Comparison of ENCODE assay signal across 20 mouse cellular contexts in genomic region chr5:76078485-76078884, GRCm38 (mm10).
A peak's percentile ranks its signal among the peaks of the same experiment; 100 is the strongest.
DNase-seq lines count a peak whose midpoint lies in the region; ATAC-seq lines count a peak whose summit lies in the region.
"Had no signal": no experiment of that assay in that cellular context is flagged by ENCODE, and none has a peak within 500 bp of the region (broad histone marks: within the 10 kb centered on the region; RNA-seq: fewer than 3 reads in every experiment).

No protein-coding gene starts in this region.

- ATAC-seq in forebrain, embryonic 13.5 days: no peak
- no peak for ATAC-seq in forebrain, embryonic 16.5 days
- no peak for ATAC-seq in liver, embryonic 12.5 days
- ATAC-seq in liver, embryonic 11.5 days (replicated peaks; ENCODE audit: low FRiP score): no peak
- ATAC-seq in midbrain, embryonic 11.5 days (ENCODE audit: low FRiP score): no peak
- ATAC-seq in midbrain, embryonic 16.5 days: no peak
- ATAC-seq: CD4-positive, CD25-positive, alpha-beta regulatory T cell, adult 4 months; forebrain, postnatal 0 days; inflammation-experienced regulatory T-cells, adult 6 months had no signal

- H3K27ac ChIP-seq in forebrain, embryonic 13.5 days: peak overlapping the region; percentile 10; the same call in 1 of the 2 replicates
- H3K27ac ChIP-seq in forebrain, embryonic 16.5 days (ENCODE audit: low read length): no peak overlapping the region
- H3K27ac ChIP-seq in liver, embryonic 12.5 days: 0 out of 2 replicates have a peak overlapping the region, but pooled peaks have one; percentile 20
- no peak overlapping the region for H3K27ac ChIP-seq in liver, embryonic 11.5 days (ENCODE audit: low read depth, low read length)
- no peak overlapping the region for H3K27ac ChIP-seq in midbrain, embryonic 11.5 days (ENCODE audit: low read depth, low read length)
- H3K27ac ChIP-seq in midbrain, embryonic 16.5 days (ENCODE audit: low read length): no peak overlapping the region
- H3K27ac ChIP-seq: embryonic facial prominence, embryonic 12.5 days; hindbrain, embryonic 12.5 days had no signal

- peaks cover 8% of the 10 kb centered on the region for H3K4me1 ChIP-seq in forebrain, embryonic 13.5 days
- H3K4me1 ChIP-seq in forebrain, embryonic 16.5 days (replicated peaks; ENCODE audit: control insufficient read depth, insufficient read depth, low read length): peaks cover 4% of the 10 kb centered on the region; the same call in 1 of the 2 replicates
- H3K4me1 ChIP-seq in liver, embryonic 12.5 days: 0 out of 2 replicates have a peak, but pooled peaks cover 14% of the 10 kb centered on the region
- H3K4me1 ChIP-seq in liver, embryonic 11.5 days (replicated peaks; ENCODE audit: control insufficient read depth, insufficient read depth, low read length): peaks cover 3% of the 10 kb centered on the region
- H3K4me1 ChIP-seq in midbrain, embryonic 11.5 days (ENCODE audit: control insufficient read depth, insufficient read depth, low read length): peaks cover 2% of the 10 kb centered on the region; the same call in 1 of the 2 replicates
- H3K4me1 ChIP-seq in midbrain, embryonic 16.5 days (ENCODE audit: control insufficient read depth, insufficient read depth, low read length): peaks cover 17% of the 10 kb centered on the region

- H3K36me3 ChIP-seq in forebrain, embryonic 13.5 days (ENCODE audit: poor library complexity, severe bottlenecking): no peaks in the 10 kb centered on the region
- H3K36me3 ChIP-seq in forebrain, embryonic 16.5 days (ENCODE audit: control insufficient read depth, insufficient read depth): no peaks in the 10 kb centered on the region
- no peaks in the 10 kb centered on the region for H3K36me3 ChIP-seq in liver, embryonic 12.5 days
- H3K36me3 ChIP-seq in liver, embryonic 11.5 days (ENCODE audit: control insufficient read depth, insufficient read depth, low read length): no peaks in the 10 kb centered on the region
- no peaks in the 10 kb centered on the region for H3K36me3 ChIP-seq in midbrain, embryonic 11.5 days (ENCODE audit: control insufficient read depth, insufficient read depth, low read length)
- no peaks in the 10 kb centered on the region for H3K36me3 ChIP-seq in midbrain, embryonic 16.5 days (ENCODE audit: control insufficient read depth, insufficient read depth, low read length)
- H3K36me3 ChIP-seq: embryonic facial prominence, embryonic 12.5 days; G1E; hindbrain, embryonic 12.5 days had no signal

- H3K27me3 ChIP-seq in forebrain, embryonic 13.5 days: no peaks in the 10 kb centered on the region
- H3K27me3 ChIP-seq in forebrain, embryonic 16.5 days (replicated peaks; ENCODE audit: control insufficient read depth, insufficient read depth, low read length): no peaks in the 10 kb centered on the region
- no peaks in the 10 kb centered on the region for H3K27me3 ChIP-seq in liver, embryonic 12.5 days (replicated peaks)
- H3K27me3 ChIP-seq in liver, embryonic 11.5 days (replicated peaks; ENCODE audit: control insufficient read depth, insufficient read depth, low read length): no peaks in the 10 kb centered on the region
- H3K27me3 ChIP-seq in midbrain, embryonic 11.5 days (ENCODE audit: control insufficient read depth, insufficient read depth, low read length): no peaks in the 10 kb centered on the region
- no peaks in the 10 kb centered on the region for H3K27me3 ChIP-seq in midbrain, embryonic 16.5 days (ENCODE audit: control insufficient read depth, insufficient read depth, low read depth, low read length)
- H3K27me3 ChIP-seq: embryonic facial prominence, embryonic 12.5 days had no signal

- H3K9ac ChIP-seq in forebrain, embryonic 13.5 days: no peak overlapping the region
- H3K9ac ChIP-seq in forebrain, embryonic 16.5 days (replicated peaks; ENCODE audit: low read depth, low read length): no peak overlapping the region
- no peak overlapping the region for H3K9ac ChIP-seq in liver, embryonic 12.5 days
- no peak overlapping the region for H3K9ac ChIP-seq in liver, embryonic 11.5 days (ENCODE audit: low read depth, low read length)
- H3K9ac ChIP-seq in midbrain, embryonic 11.5 days (ENCODE audit: low read length): no peak overlapping the region
- H3K9ac ChIP-seq in midbrain, embryonic 16.5 days (ENCODE audit: low read depth, low read length): no peak overlapping the region
- H3K9ac ChIP-seq: embryonic facial prominence, embryonic 12.5 days; forebrain, postnatal 0 days; hindbrain, embryonic 12.5 days had no signal

- H3K9me3 ChIP-seq in forebrain, embryonic 13.5 days (replicated peaks): no peaks in the 10 kb centered on the region
- H3K9me3 ChIP-seq in forebrain, embryonic 16.5 days (ENCODE audit: control insufficient read depth, low read length): no peaks in the 10 kb centered on the region
- no peaks in the 10 kb centered on the region for H3K9me3 ChIP-seq in liver, embryonic 12.5 days (replicated peaks)
- no peaks in the 10 kb centered on the region for H3K9me3 ChIP-seq in liver, embryonic 11.5 days (ENCODE audit: control insufficient read depth, low read length)
- H3K9me3 ChIP-seq in midbrain, embryonic 11.5 days (ENCODE audit: control insufficient read depth, low read length): no peaks in the 10 kb centered on the region
- H3K9me3 ChIP-seq in midbrain, embryonic 16.5 days (replicated peaks; ENCODE audit: control insufficient read depth, low read length, poor library complexity, severe bottlenecking): no peaks in the 10 kb centered on the region
- H3K9me3 ChIP-seq: embryonic facial prominence, embryonic 12.5 days; G1E; hindbrain, embryonic 12.5 days had no signal

- WGBS in forebrain, embryonic 13.5 days: 100% methylated on average over 1 of the region's 1 CpGs
- 92% methylated on average over 1 of the region's 1 CpGs for WGBS in forebrain, embryonic 16.5 days
- whole genome bisulfite sequencing in liver, embryonic 12.5 days (ENCODE audit: insufficient replicate concordance): 64% methylated on average over 1 of the region's 1 CpGs
- 64% methylated on average over 1 of the region's 1 CpGs for WGBS in liver, embryonic 11.5 days
- WGBS in midbrain, embryonic 11.5 days: 88% methylated on average over 1 of the region's 1 CpGs
- 89% methylated on average over 1 of the region's 1 CpGs for WGBS in midbrain, embryonic 16.5 days

- no peak for DNase-seq in liver, embryonic 11.5 days (ENCODE audit: low spot score)
- peak; percentile 67 for DNase-seq in midbrain, embryonic 11.5 days (ENCODE audit: low spot score, missing footprints)
- no peak for DNase-seq in urinary bladder, adult 2 months (ENCODE audit: low spot score)
- DNase-seq: adrenal gland, postnatal 10 days; B cell, adult 2 months; cerebellum, adult 11 months; cerebellum, adult 8-10 months; cerebellum, postnatal 14 days; forebrain, postnatal 0 days; gastrocnemius, postnatal 14 days; heart, postnatal 4 days had no signal

- no peak overlapping the region for H3K4me3 ChIP-seq in forebrain, embryonic 13.5 days
- no peak overlapping the region for H3K4me3 ChIP-seq in forebrain, embryonic 16.5 days (replicated peaks; ENCODE audit: low read length)
- no peak overlapping the region for H3K4me3 ChIP-seq in liver, embryonic 12.5 days
- no peak overlapping the region for H3K4me3 ChIP-seq in liver, embryonic 11.5 days (ENCODE audit: low read depth, low read length)
- no peak overlapping the region for H3K4me3 ChIP-seq in midbrain, embryonic 11.5 days (ENCODE audit: low read depth, low read length)
- no peak overlapping the region for H3K4me3 ChIP-seq in midbrain, embryonic 16.5 days (ENCODE audit: low read depth, low read length)
- H3K4me3 ChIP-seq: embryonic facial prominence, embryonic 12.5 days; hindbrain, embryonic 12.5 days had no signal

- no peak overlapping the region for H3K4me2 ChIP-seq in forebrain, embryonic 13.5 days
- H3K4me2 ChIP-seq in forebrain, embryonic 16.5 days (ENCODE audit: low read length): no peak overlapping the region
- no peak overlapping the region for H3K4me2 ChIP-seq in liver, embryonic 12.5 days
- no peak overlapping the region for H3K4me2 ChIP-seq in liver, embryonic 11.5 days
- no peak overlapping the region for H3K4me2 ChIP-seq in midbrain, embryonic 11.5 days
- H3K4me2 ChIP-seq in midbrain, embryonic 16.5 days (ENCODE audit: low read length): no peak overlapping the region
- H3K4me2 ChIP-seq: embryonic facial prominence, embryonic 12.5 days; hindbrain, embryonic 12.5 days had no signal

Comparison
In these comparisons a context has a peak if more than half of its experiments do, and no peak if none do; other contexts are left out.
1. H3K27ac ChIP-seq: peak in forebrain, embryonic 13.5 days (single experiment) and liver, embryonic 12.5 days (single experiment); none in forebrain, embryonic 16.5 days (single experiment), liver, embryonic 11.5 days (single experiment), midbrain, embryonic 11.5 days (single experiment) and midbrain, embryonic 16.5 days (single experiment).